Mouse (Mus musculus): ENCODE results near the gene Spint5. TPM values are rescaled to one million over a fixed set of nuclear protein-coding genes. Genes with fewer than 3 reads are reported as not detected.

Spint5 gene
- polyA plus RNA-seq, 1 experiment from 2014 or later, result not detected

DNA sequence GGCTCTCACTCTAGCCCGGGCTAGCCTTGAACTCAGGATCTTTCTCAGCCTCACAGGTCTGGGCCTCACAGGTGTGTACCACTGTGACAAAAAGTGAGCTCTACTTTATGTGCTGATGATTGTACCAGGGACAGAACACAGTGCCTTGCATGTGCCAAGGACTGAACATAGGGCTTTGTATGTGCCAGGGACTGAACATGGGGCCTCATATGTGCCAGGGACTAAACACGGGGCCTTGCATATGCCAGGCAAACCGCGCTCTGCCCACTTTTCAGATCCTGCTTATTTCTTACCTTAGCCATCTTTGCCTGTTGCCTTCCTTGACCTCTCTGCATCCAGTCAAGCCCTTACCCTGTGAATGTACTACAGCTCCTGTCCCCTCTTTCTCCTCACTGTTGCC, 46.9 kb downstream of the Spint5 start:
- Histone ChIP-seq H3K4me2 (no peak overlapping the region), H3K27me3 (replicated peaks) (no peaks in the 10 kb centered on the region), H3K36me3 (peaks cover 71% of the 10 kb centered on the region), H3K4me1 (no peaks in the 10 kb centered on the region), H3K9ac (no peak overlapping the region), H3K9me3 (no peaks in the 10 kb centered on the region), H3K27ac (no peak overlapping the region), H3K4me3 (replicated peaks) (no peak overlapping the region)
- ATAC-seq (ENCODE audit: insufficient read depth, low FRiP score, low read depth), result no peak
- WGBS, result 92% methylated on average over 4 of the region's 4 CpGs

DNA sequence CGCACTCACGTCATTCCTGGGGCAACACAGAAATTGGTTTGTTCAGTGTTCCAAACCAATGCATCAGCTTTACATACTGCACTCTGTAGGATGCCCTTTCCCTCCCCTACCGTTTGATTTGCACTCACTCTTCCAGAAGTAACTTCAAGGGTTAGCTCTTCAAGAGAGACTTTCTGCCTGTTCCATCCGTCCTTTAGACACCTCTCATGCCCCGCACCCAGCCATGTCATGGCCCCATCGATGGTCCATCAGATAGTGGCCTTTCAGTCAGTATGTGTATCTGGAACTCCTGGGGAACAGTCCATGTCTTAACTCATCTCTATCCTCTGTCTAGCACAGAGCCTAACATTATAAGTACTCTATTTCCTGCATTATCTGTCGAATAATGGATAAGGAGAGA, 47.5 kb downstream of the Spint5 start:
- Histone ChIP-seq H3K36me3 (peaks cover 66% of the 10 kb centered on the region), H3K4me2 (no peak overlapping the region), H3K4me3 (replicated peaks) (no peak overlapping the region), H3K9me3 (no peaks in the 10 kb centered on the region), H3K27ac (no peak overlapping the region), H3K9ac (no peak overlapping the region), H3K4me1 (no peaks in the 10 kb centered on the region), H3K27me3 (replicated peaks) (no peaks in the 10 kb centered on the region)
- 84% methylated on average over 7 of the region's 7 CpGs for WGBS
- no peak for ATAC-seq (ENCODE audit: insufficient read depth, low FRiP score, low read depth)

DNA sequence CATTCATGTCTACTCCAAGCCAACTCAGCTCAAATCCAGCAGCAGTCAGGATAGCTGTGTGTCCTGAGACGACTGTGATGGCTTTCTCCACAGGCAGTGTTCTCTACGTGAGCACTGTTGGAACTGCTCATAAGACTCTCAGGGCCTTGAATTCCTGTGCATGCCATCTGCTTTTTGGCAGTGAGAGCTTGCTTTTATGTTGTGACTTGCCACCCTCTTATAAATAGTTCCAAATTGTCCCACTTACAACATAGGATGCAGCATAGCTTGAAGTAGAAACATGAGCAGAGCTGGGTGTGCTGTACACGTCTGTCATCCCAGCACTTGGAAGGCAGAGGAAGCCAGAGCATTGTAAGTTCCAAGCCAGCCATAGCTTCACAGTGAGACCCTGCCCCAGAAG, 50.7 kb downstream of the Spint5 start:
- Histone ChIP-seq H3K4me1 (peaks cover 6% of the 10 kb centered on the region), H3K9me3 (no peaks in the 10 kb centered on the region), H3K36me3 (peaks cover 47% of the 10 kb centered on the region), H3K27me3 (replicated peaks) (no peaks in the 10 kb centered on the region), H3K4me3 (replicated peaks) (no peak overlapping the region), H3K9ac (no peak overlapping the region), H3K27ac (no peak overlapping the region), H3K4me2 (no peak overlapping the region)
- no peak for ATAC-seq (ENCODE audit: insufficient read depth, low FRiP score, low read depth)
- WGBS, result 81% methylated on average over 3 of the region's 3 CpGs

Other genes starting within 250 kb of the Spint5 start
- gene Trp53tg5, start 241.6 kb upstream of the Spint5 start, polyA plus RNA-seq (2015; fragmentation: Nextera tagmentation; extraction: Ambion mirVana), result 0.14 TPM in 1 of 2 replicates, not detected in the other
- 6.5 and 10.4 TPM in 2 replicates for gene Dbndd2, start 229.2 kb upstream of the Spint5 start, polyA plus RNA-seq (2015; fragmentation: Nextera tagmentation; extraction: Ambion mirVana)
- gene Pigt, start 217.8 kb upstream of the Spint5 start, polyA plus RNA-seq (2015; fragmentation: Nextera tagmentation; extraction: Ambion mirVana), result 67.0 and 67.5 TPM in 2 replicates
- 162 and 175 TPM in 2 replicates for gene Wfdc2, start 152.9 kb upstream of the Spint5 start, polyA plus RNA-seq (2015; fragmentation: Nextera tagmentation; extraction: Ambion mirVana)
- gene Spint3, start 141.8 kb upstream of the Spint5 start, polyA plus RNA-seq (2015; fragmentation: Nextera tagmentation; extraction: Ambion mirVana), result not detected in 2 replicates
- gene Wfdc6a, start 129.9 kb upstream of the Spint5 start, polyA plus RNA-seq (2015; fragmentation: Nextera tagmentation; extraction: Ambion mirVana), result 1.0 and 1.5 TPM in 2 replicates
- not detected in 2 replicates for gene Eppin, start 121.7 kb upstream of the Spint5 start, polyA plus RNA-seq (2015; fragmentation: Nextera tagmentation; extraction: Ambion mirVana)
- gene Wfdc6b, start 101.8 kb upstream of the Spint5 start, polyA plus RNA-seq (2015; fragmentation: Nextera tagmentation; extraction: Ambion mirVana), result not detected in 2 replicates
- gene Wfdc8, start 101.7 kb upstream of the Spint5 start, polyA plus RNA-seq (2015; fragmentation: Nextera tagmentation; extraction: Ambion mirVana), result not detected in 2 replicates
- gene Wfdc16, start 76.5 kb upstream of the Spint5 start, polyA plus RNA-seq (2015; fragmentation: Nextera tagmentation; extraction: Ambion mirVana), result not detected in 2 replicates
- gene Wfdc10, start 59.3 kb upstream of the Spint5 start, polyA plus RNA-seq (2015; fragmentation: Nextera tagmentation; extraction: Ambion mirVana), result 0.44 and 0.99 TPM in 2 replicates
- gene Wfdc9, start 58.7 kb upstream of the Spint5 start, polyA plus RNA-seq (2015; fragmentation: Nextera tagmentation; extraction: Ambion mirVana), result not detected in 2 replicates
- gene Wfdc11, start 41.2 kb upstream of the Spint5 start, polyA plus RNA-seq (2015; fragmentation: Nextera tagmentation; extraction: Ambion mirVana), result not detected in 2 replicates
- gene Wfdc13, start 30.2 kb upstream of the Spint5 start, polyA plus RNA-seq (2015; fragmentation: Nextera tagmentation; extraction: Ambion mirVana), result 1.9 and 3.7 TPM in 2 replicates
- gene Spint4, start 16.8 kb upstream of the Spint5 start, polyA plus RNA-seq (2015; fragmentation: Nextera tagmentation; extraction: Ambion mirVana), result not detected in 2 replicates
- gene Wfdc3, start 30.6 kb downstream of the Spint5 start, polyA plus RNA-seq (2015; fragmentation: Nextera tagmentation; extraction: Ambion mirVana), result 2.2 and 2.3 TPM in 2 replicates
- 60.9 and 64.7 TPM in 2 replicates for gene Dnttip1, start 30.7 kb downstream of the Spint5 start, polyA plus RNA-seq (2015; fragmentation: Nextera tagmentation; extraction: Ambion mirVana)
- 428 and 438 TPM in 2 replicates for gene Ube2c, start 54.6 kb downstream of the Spint5 start, polyA plus RNA-seq (2015; fragmentation: Nextera tagmentation; extraction: Ambion mirVana)
- gene Tnnc2, start 64.7 kb downstream of the Spint5 start, polyA plus RNA-seq (2015; fragmentation: Nextera tagmentation; extraction: Ambion mirVana), result 8.1 and 16.8 TPM in 2 replicates
- gene Snx21, start 70.5 kb downstream of the Spint5 start, polyA plus RNA-seq (2015; fragmentation: Nextera tagmentation; extraction: Ambion mirVana), result 24.6 and 24.8 TPM in 2 replicates
- 21.9 and 22.9 TPM in 2 replicates for gene Acot8, start 89.6 kb downstream of the Spint5 start, polyA plus RNA-seq (2015; fragmentation: Nextera tagmentation; extraction: Ambion mirVana)
- gene Zswim3, start 89.8 kb downstream of the Spint5 start, polyA plus RNA-seq (2015; fragmentation: Nextera tagmentation; extraction: Ambion mirVana), result 7.9 and 8.5 TPM in 2 replicates
- 13.1 and 13.5 TPM in 2 replicates for gene Zswim1, start 107.4 kb downstream of the Spint5 start, polyA plus RNA-seq (2015; fragmentation: Nextera tagmentation; extraction: Ambion mirVana)
- gene Spata25, start 113.2 kb downstream of the Spint5 start, polyA plus RNA-seq (2015; fragmentation: Nextera tagmentation; extraction: Ambion mirVana), result not detected in 2 replicates
- 132 and 159 TPM in 2 replicates for gene Ctsa, start 117.6 kb downstream of the Spint5 start, polyA plus RNA-seq (2015; fragmentation: Nextera tagmentation; extraction: Ambion mirVana)
- 6.2 and 6.9 TPM in 2 replicates for gene Neurl2, start 118.2 kb downstream of the Spint5 start, polyA plus RNA-seq (2015; fragmentation: Nextera tagmentation; extraction: Ambion mirVana)
- 43.9 and 48.5 TPM in 2 replicates for gene Pltp, start 142.4 kb downstream of the Spint5 start, polyA plus RNA-seq (2015; fragmentation: Nextera tagmentation; extraction: Ambion mirVana)
- gene Pcif1, start 164.0 kb downstream of the Spint5 start, polyA plus RNA-seq (2015; fragmentation: Nextera tagmentation; extraction: Ambion mirVana), result 64.7 and 70.9 TPM in 2 replicates
- 10.6 and 12.1 TPM in 2 replicates for gene Zfp335, start 196.5 kb downstream of the Spint5 start, polyA plus RNA-seq (2015; fragmentation: Nextera tagmentation; extraction: Ambion mirVana)
- 5.3 and 6.2 TPM in 2 replicates for gene Mmp9, start 225.5 kb downstream of the Spint5 start, polyA plus RNA-seq (2015; fragmentation: Nextera tagmentation; extraction: Ambion mirVana)
- 1.0 and 1.4 TPM in 2 replicates for gene Slc12a5, start 245.5 kb downstream of the Spint5 start, polyA plus RNA-seq (2015; fragmentation: Nextera tagmentation; extraction: Ambion mirVana)